Mouse (Mus musculus) bone marrow macrophage, adult 2 months (primary cell): Measurements from ENCODE around the gene Gm11027. TPM values are rescaled to one million over a fixed set of nuclear protein-coding genes. Genes with fewer than 3 reads are reported as not detected.

Source experiments
- H3K27ac ChIP-seq: 2 replicates; pipeline ENCODE4 v1.5.1; 2012; ENCODE audit warnings: low read depth, low read length; ENCODE audit not compliant: insufficient read depth
- H3K4me1 ChIP-seq: 2 replicates; pipeline ENCODE4 v1.6.1; 2012; ENCODE audit warnings: low read length; ENCODE audit not compliant: control insufficient read depth, insufficient read depth
- H3K4me3 ChIP-seq: 2 replicates; pipeline ENCODE4 v1.5.1; 2012; ENCODE audit warnings: mild to moderate bottlenecking, low read length, moderate library complexity; ENCODE audit not compliant: insufficient read depth
- CTCF ChIP-seq: IDR thresholded peaks from 2 replicates; pipeline ENCODE4 v1.5.1; 2012; ENCODE audit warnings: low read depth, mild to moderate bottlenecking, low read length, moderate library complexity
- POLR2A ChIP-seq: IDR thresholded peaks from 2 replicates; pipeline ENCODE4 v1.6.1; 2012; ENCODE audit warnings: mild to moderate bottlenecking, low read depth, low read length, borderline replicate concordance
- polyA plus RNA-seq: library from polyadenylated mRNA; stranded (reverse); fragments of >200 nt; gene quantifications from 2 replicates; pipeline ENCODE4 v1.2.4, GENCODE M21; 2012; ENCODE audit not compliant: missing spikeins, insufficient read depth, insufficient read length

Gene Gm11027
- polyA plus RNA-seq, 1 experiment: not detected

DNA sequence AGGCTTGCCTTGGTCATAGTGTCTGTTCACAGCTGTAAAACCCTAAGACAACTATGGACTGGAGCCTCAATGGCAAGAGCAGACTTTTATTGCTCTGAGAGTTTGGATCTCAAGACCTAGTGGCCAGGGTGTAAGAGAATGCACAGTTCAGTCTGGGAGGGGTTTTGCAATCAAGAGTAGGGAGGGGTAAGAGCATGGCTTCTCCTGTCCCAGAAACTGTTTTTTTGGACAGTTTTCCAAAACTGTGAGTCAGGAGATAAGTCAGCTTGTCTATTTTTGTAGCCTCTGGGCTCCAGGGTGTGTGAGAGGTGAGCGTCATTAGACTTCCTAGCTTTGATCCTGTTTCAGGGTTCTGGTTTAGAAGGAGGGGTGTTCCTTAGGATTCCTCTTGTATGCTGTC is 3.4 kb downstream of the Gm11027 start:
- no peak overlapping the region for H3K27ac ChIP-seq
- peaks cover 12% of the 10 kb centered on the region for H3K4me1 ChIP-seq
- TF ChIP-seq POLR2A (no peak), CTCF (no peak)
- no peak overlapping the region for H3K4me3 ChIP-seq

DNA sequence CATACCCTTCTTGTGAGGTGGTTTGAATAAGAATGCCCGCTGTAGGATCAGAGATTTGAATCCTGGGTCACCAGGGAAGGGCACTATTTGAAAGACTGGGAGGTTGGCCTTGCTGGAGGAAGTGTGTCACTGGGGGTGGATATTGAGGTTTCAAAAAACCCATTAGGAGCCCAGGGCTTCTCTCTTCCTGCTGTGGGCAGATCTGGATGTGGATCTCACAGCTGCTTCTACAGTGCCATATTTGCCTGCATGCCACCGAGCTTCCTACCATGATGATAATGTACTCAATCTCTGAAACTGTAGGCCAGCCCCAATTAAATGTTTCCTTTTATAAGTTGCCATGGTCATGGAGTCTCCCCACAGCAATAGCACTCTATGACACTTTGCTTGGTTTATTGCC is 4.0 kb downstream of the Gm11027 start:
- TF ChIP-seq POLR2A (no peak), CTCF (no peak)
- Histone ChIP-seq H3K4me3 (no peak overlapping the region), H3K27ac (no peak overlapping the region), H3K4me1 (peaks cover 9% of the 10 kb centered on the region)

GRCm38 (mm10) chr12:116280149-116280652 is 5.0 kb downstream of the Gm11027 start:
- peaks cover 9% of the 10 kb centered on the region for H3K4me1 ChIP-seq
- TF ChIP-seq CTCF (no peak), POLR2A (no peak)
- H3K27ac ChIP-seq: peak overlapping the region; percentile 94
- H3K4me3 ChIP-seq: peak overlapping the region; percentile 74

DNA sequence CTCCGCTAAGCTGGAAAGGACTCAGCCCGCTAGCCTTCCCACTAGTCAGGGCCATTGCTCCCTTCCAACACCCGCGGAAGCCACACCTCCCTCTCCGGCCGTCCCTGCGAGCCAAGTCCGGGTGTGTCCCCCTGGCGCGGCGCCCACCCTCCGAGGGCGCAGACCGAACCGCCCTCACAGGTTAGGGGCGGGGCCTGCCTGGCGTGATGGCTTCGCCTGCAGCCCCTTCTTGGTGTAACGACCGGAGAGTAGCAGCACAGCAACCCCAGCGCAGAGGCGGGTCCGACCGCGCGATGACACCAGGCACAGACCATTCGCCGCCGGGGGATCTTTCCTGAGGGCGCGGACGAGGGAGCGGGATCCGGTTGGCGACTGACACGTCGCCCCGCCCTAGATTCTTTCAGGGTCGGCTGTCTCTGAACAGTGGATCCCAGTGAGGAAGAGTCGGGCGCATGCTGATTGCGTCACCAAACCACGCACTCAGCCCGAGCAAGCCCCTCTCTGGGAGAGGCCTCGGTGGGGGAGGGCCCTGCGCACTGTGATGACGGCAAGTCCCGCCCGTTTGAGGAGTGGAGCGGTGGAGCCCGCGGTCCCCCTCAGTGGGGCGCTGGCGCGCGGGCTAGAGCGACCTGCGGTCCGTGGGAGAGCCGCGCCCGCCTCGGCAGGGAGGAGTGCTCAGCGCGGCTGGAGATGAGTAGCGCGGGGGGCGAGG is 5.6 kb downstream of the Gm11027 start, which contains the start of gene Esyt2:
TSS of gene Esyt2 (plus strand) at position 544 of the 712 bp plus-strand sequence.
- peak within 1 kb of the TSS; percentile 94 for H3K27ac ChIP-seq
- peaks cover 9% of the 10 kb centered on the region for H3K4me1 ChIP-seq
- TF ChIP-seq POLR2A (peak; percentile 92; the same call in 1 of the 2 replicates), CTCF (no peak)
- H3K4me3 ChIP-seq: peak within 1 kb of the TSS; percentile 78

- peaks cover 9% of the 10 kb centered on the region for H3K4me1 ChIP-seq
- peak overlapping the region; percentile 78 for H3K4me3 ChIP-seq
- peak overlapping the region; percentile 34 for H3K27ac ChIP-seq
- TF ChIP-seq CTCF (no peak), POLR2A (no peak)
These were observed 6.5 kb downstream of the Gm11027 start for GRCm38 (mm10) chr12:116281427-116282281.

- TF ChIP-seq CTCF (no peak), POLR2A (no peak)
- Histone ChIP-seq H3K27ac (no peak overlapping the region), H3K4me3 (no peak overlapping the region), H3K4me1 (peaks cover 9% of the 10 kb centered on the region)
These were observed 7.7 kb downstream of the Gm11027 start for GRCm38 (mm10) chr12:116282856-116283255.

- no peak overlapping the region for H3K4me3 ChIP-seq
- peaks cover 9% of the 10 kb centered on the region for H3K4me1 ChIP-seq
- TF ChIP-seq POLR2A (no peak), CTCF (no peak)
- no peak overlapping the region for H3K27ac ChIP-seq
These were observed 8.3 kb downstream of the Gm11027 start for GRCm38 (mm10) chr12:116283511-116283910.

GRCm38 (mm10) chr12:116293185-116293584 is 18.0 kb downstream of the Gm11027 start:
- peaks cover 7% of the 10 kb centered on the region for H3K4me1 ChIP-seq
- H3K27ac ChIP-seq: no peak overlapping the region
- no peak overlapping the region for H3K4me3 ChIP-seq
- TF ChIP-seq CTCF (no peak), POLR2A (no peak)

- H3K4me3 ChIP-seq: no peak overlapping the region
- H3K4me1 ChIP-seq: peaks cover 7% of the 10 kb centered on the region
- TF ChIP-seq POLR2A (no peak), CTCF (no peak)
- no peak overlapping the region for H3K27ac ChIP-seq
These were observed 18.6 kb downstream of the Gm11027 start for GRCm38 (mm10) chr12:116293599-116294292.

DNA sequence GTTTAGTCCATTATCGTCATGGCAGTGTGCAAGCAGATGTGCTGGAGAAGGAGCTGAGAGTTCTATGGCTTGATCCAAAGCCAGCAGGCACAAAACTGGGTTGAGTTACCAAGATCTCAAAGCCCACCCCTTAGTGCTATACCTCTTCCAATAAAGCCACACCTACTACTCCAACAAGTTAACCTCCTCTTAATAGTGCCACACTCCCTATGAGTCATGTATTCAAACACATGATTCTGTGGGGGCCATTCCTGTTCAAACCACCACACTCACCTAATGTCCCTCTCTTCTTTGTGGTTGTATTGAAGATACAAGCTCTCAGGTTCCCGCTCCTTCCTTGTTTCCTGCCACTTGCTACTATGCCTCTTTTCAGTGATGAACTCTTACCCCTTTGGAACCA is 24.7 kb downstream of the Gm11027 start:
- no peak overlapping the region for H3K27ac ChIP-seq
- no peak for TF ChIP-seq POLR2A
- TF ChIP-seq CTCF: no peak
- H3K4me1 ChIP-seq: 0 out of 2 replicates have a peak, but pooled peaks cover 2% of the 10 kb centered on the region
- no peak overlapping the region for H3K4me3 ChIP-seq
